Mouse (Mus musculus) MEL (cell line): Measurements from ENCODE around the gene Slc16a13. TPM values are rescaled to one million over a fixed set of nuclear protein-coding genes. Genes with fewer than 3 reads are reported as not detected.
A peak's percentile ranks its signal among the peaks of the same experiment; 100 is the strongest.

Experiments
- DNase-seq: peaks from one replicate; pipeline ENCODE4 v3.0.0; 2011; ENCODE audit warnings: low read depth, low spot score
- H3K27ac ChIP-seq: 2 replicates; pipeline ENCODE4 v1.5.1; 2012; ENCODE audit warnings: low read depth, mild to moderate bottlenecking, control low read depth, low read length, moderate library complexity; ENCODE audit not compliant: control insufficient read depth
- H3K27me3 ChIP-seq, 2 experiments: fragments of 150-350 bp in 1 of 2; sonication (generic) in 1 of 2; 2 replicates each; pipeline ENCODE4 v1.6.1; 2012; ENCODE audit warnings: low read length in 2 of 2, mild to moderate bottlenecking in 2 of 2, improper control_type of control experiment in 1 of 2, moderate library complexity in 1 of 2; ENCODE audit not compliant: insufficient read depth in 2 of 2, control insufficient read depth in 1 of 2
- H3K36me3 ChIP-seq, 2 experiments: 2 replicates each; pipeline ENCODE4 v1.6.1; 2012 to 2014; ENCODE audit warnings: low read length in 2 of 2, improper control_type of control experiment in 1 of 2, inconsistent platforms in 1 of 2, mild to moderate bottlenecking in 1 of 2; ENCODE audit not compliant: insufficient read depth in 2 of 2, control insufficient read depth in 1 of 2
- H3K4me1 ChIP-seq, 2 experiments: fragments of 150-350 bp in 1 of 2; sonication (generic) in 1 of 2; 2 replicates each; pipeline ENCODE4 v1.6.1; 2012; ENCODE audit warnings: low read length in 2 of 2, improper control_type of control experiment in 1 of 2, mild to moderate bottlenecking in 1 of 2; ENCODE audit not compliant: insufficient read depth in 2 of 2, control insufficient read depth in 1 of 2
- H3K4me3 ChIP-seq, 2 experiments: fragments of 150-350 bp in 1 of 2; sonication (generic) in 1 of 2; 2 replicates each; pipeline ENCODE4 v1.5.1; 2012; ENCODE audit warnings: low read depth in 2 of 2, low read length in 2 of 2, mild to moderate bottlenecking in 2 of 2, moderate library complexity in 2 of 2, control low read depth in 1 of 2, improper control_type of control experiment in 1 of 2; ENCODE audit not compliant: control insufficient read depth in 1 of 2, insufficient read depth in 1 of 2
- H3K79me2 ChIP-seq: 2 replicates; pipeline ENCODE4 v1.6.1; 2012; ENCODE audit warnings: mild to moderate bottlenecking, low read length, moderate library complexity; ENCODE audit not compliant: control insufficient read depth, poor library complexity, insufficient read depth
- H3K9ac ChIP-seq: 2 replicates; pipeline ENCODE4 v1.6.1; 2012; ENCODE audit warnings: low read depth, mild to moderate bottlenecking, control low read depth, low read length, moderate library complexity; ENCODE audit not compliant: control insufficient read depth, poor library complexity, severe bottlenecking
- H3K9me3 ChIP-seq: fragments of 150-350 bp; sonication (generic); replicated peaks from 2 replicates; pipeline ENCODE4 v1.6.1; 2012; ENCODE audit warnings: mild to moderate bottlenecking, low read length, improper control_type of control experiment, moderate library complexity; ENCODE audit not compliant: insufficient read depth
- BHLHE40 ChIP-seq: IDR thresholded peaks from 2 replicates; pipeline ENCODE4 v1.6.1; 2012; ENCODE audit warnings: low read depth, mild to moderate bottlenecking, inconsistent platforms, low read length, improper control_type of control experiment, borderline replicate concordance
- CHD1 ChIP-seq: IDR thresholded peaks from 2 replicates; pipeline ENCODE4 v1.6.1; 2012; ENCODE audit warnings: low read depth, mild to moderate bottlenecking, inconsistent platforms, low read length, improper control_type of control experiment
- CHD2 ChIP-seq: IDR thresholded peaks from 2 replicates; pipeline ENCODE4 v1.6.1; 2011; ENCODE audit warnings: low read length, improper control_type of control experiment
- CTCF ChIP-seq, 3 experiments: IDR thresholded peaks in 2 of 3; conservative IDR thresholded peaks in 1 of 3; 2 replicates each; pipeline ENCODE4 v1.5.1; 2011 to 2012; ENCODE audit warnings: low read length in 3 of 3, low read depth in 2 of 3, mild to moderate bottlenecking in 2 of 3, improper control_type of control experiment in 1 of 3, inconsistent platforms in 1 of 3, mixed read lengths in 1 of 3, moderate library complexity in 1 of 3; ENCODE audit not compliant: control insufficient read depth in 1 of 3, insufficient read depth in 1 of 3, poor library complexity in 1 of 3, severe bottlenecking in 1 of 3
- E2F4 ChIP-seq: IDR thresholded peaks from 2 replicates; pipeline ENCODE4 v1.6.1; 2011; ENCODE audit warnings: low read depth, low read length, improper control_type of control experiment, borderline replicate concordance
- ELF1 ChIP-seq: IDR thresholded peaks from 2 replicates; pipeline ENCODE4 v1.6.1; 2014; ENCODE audit warnings: low read depth, mild to moderate bottlenecking, inconsistent platforms, low read length, improper control_type of control experiment, moderate library complexity
- EP300 ChIP-seq, 2 experiments: IDR thresholded peaks; 2 replicates each; pipeline ENCODE4 v1.6.1; 2011; ENCODE audit warnings: improper control_type of control experiment in 2 of 2, low read length in 2 of 2, low read depth in 1 of 2, mild to moderate bottlenecking in 1 of 2
- ETS1 ChIP-seq: IDR thresholded peaks from 2 replicates; pipeline ENCODE4 v1.6.1; 2012; ENCODE audit warnings: low read depth, mild to moderate bottlenecking, inconsistent platforms, low read length, improper control_type of control experiment, moderate library complexity
- GABPA ChIP-seq: IDR thresholded peaks from 2 replicates; pipeline ENCODE4 v1.6.1; 2012; ENCODE audit warnings: low read depth, mild to moderate bottlenecking, inconsistent platforms, low read length, improper control_type of control experiment, moderate library complexity
- GATA1 ChIP-seq: IDR thresholded peaks from 2 replicates; pipeline ENCODE4 v1.6.1; 2011; ENCODE audit warnings: low read depth, low read length, improper control_type of control experiment
- HCFC1 ChIP-seq: IDR thresholded peaks from 2 replicates; pipeline ENCODE4 v1.6.1; 2012; ENCODE audit warnings: low read depth, mild to moderate bottlenecking, inconsistent platforms, low read length, improper control_type of control experiment, moderate library complexity
- JUND ChIP-seq: IDR thresholded peaks from 2 replicates; pipeline ENCODE4 v1.6.1; 2011; ENCODE audit warnings: low read depth, mild to moderate bottlenecking, improper control_type of control experiment, low read length
- KAT2A ChIP-seq: conservative IDR thresholded peaks from 2 replicates; pipeline ENCODE4 v1.6.1; 2012; ENCODE audit warnings: low read depth, low read length, improper control_type of control experiment, inconsistent platforms
- MAFK ChIP-seq: IDR thresholded peaks from 2 replicates; pipeline ENCODE4 v1.6.1; 2011; ENCODE audit warnings: low read depth, mild to moderate bottlenecking, low read length, improper control_type of control experiment, borderline replicate concordance
- MAX ChIP-seq: IDR thresholded peaks from 2 replicates; pipeline ENCODE4 v1.6.1; 2011; ENCODE audit warnings: low read length, improper control_type of control experiment
- MAZ ChIP-seq: IDR thresholded peaks from 2 replicates; pipeline ENCODE4 v1.6.1; 2012; ENCODE audit warnings: low read depth, mild to moderate bottlenecking, inconsistent platforms, low read length, improper control_type of control experiment
- MEF2A ChIP-seq: IDR thresholded peaks from 2 replicates; pipeline ENCODE4 v1.6.1; 2014; ENCODE audit warnings: low read depth, mild to moderate bottlenecking, inconsistent platforms, low read length, improper control_type of control experiment; ENCODE audit not compliant: poor library complexity, insufficient replicate concordance, severe bottlenecking; ENCODE audit errors: extremely low read depth
- MXI1 ChIP-seq: IDR thresholded peaks from 2 replicates; pipeline ENCODE4 v1.6.1; 2011; ENCODE audit warnings: mild to moderate bottlenecking, low read depth, low read length, improper control_type of control experiment
- MYB ChIP-seq: IDR thresholded peaks from 2 replicates; pipeline ENCODE4 v1.6.1; 2011; ENCODE audit warnings: mild to moderate bottlenecking, low read depth, low read length, improper control_type of control experiment
- MYC ChIP-seq: IDR thresholded peaks from 2 replicates; pipeline ENCODE4 v1.6.1; 2011; ENCODE audit warnings: low read depth, mild to moderate bottlenecking, low read length, improper control_type of control experiment, moderate library complexity
- NELFE ChIP-seq: IDR thresholded peaks from 2 replicates; pipeline ENCODE4 v1.6.1; 2011; ENCODE audit warnings: low read depth, low read length, improper control_type of control experiment
- POLR2A ChIP-seq, 2 experiments: IDR thresholded peaks; 2 replicates each; pipeline ENCODE4 v1.6.1; 2011 to 2012; ENCODE audit warnings: low read length in 2 of 2, mild to moderate bottlenecking in 2 of 2, control low read depth in 1 of 2, improper control_type of control experiment in 1 of 2, low read depth in 1 of 2, moderate library complexity in 1 of 2; ENCODE audit not compliant: control insufficient read depth in 1 of 2, insufficient read depth in 1 of 2, poor library complexity in 1 of 2
- POLR2AphosphoS2 ChIP-seq: IDR thresholded peaks from 2 replicates; pipeline ENCODE4 v1.6.1; 2011; ENCODE audit warnings: low read length, improper control_type of control experiment
- POLR2AphosphoS5 ChIP-seq: IDR thresholded peaks from 2 replicates; pipeline ENCODE4 v1.6.1; 2012; ENCODE audit warnings: low read depth, borderline replicate concordance, mild to moderate bottlenecking, inconsistent platforms, low read length, moderate library complexity, mixed read lengths
- SIN3A ChIP-seq: IDR thresholded peaks from 2 replicates; pipeline ENCODE4 v1.6.1; 2012; ENCODE audit warnings: low read length, improper control_type of control experiment, inconsistent platforms
- SMC3 ChIP-seq: IDR thresholded peaks from 2 replicates; pipeline ENCODE4 v1.6.1; 2011; ENCODE audit warnings: low read depth, low read length, improper control_type of control experiment
- TAL1 ChIP-seq: IDR thresholded peaks from 2 replicates; pipeline ENCODE4 v1.6.1; 2012; ENCODE audit warnings: mild to moderate bottlenecking, inconsistent platforms, low read length, moderate library complexity, mixed read lengths
- TBP ChIP-seq: IDR thresholded peaks from 2 replicates; pipeline ENCODE4 v1.8.0; 2011; ENCODE audit warnings: low read depth, low read length, improper control_type of control experiment
- TCF12 ChIP-seq: IDR thresholded peaks from 2 replicates; pipeline ENCODE4 v1.6.1; 2014; ENCODE audit warnings: low read depth, mild to moderate bottlenecking, inconsistent platforms, low read length, improper control_type of control experiment, moderate library complexity
- USF1 ChIP-seq: IDR thresholded peaks from 2 replicates; pipeline ENCODE4 v1.6.1; 2014; ENCODE audit warnings: low read depth, mild to moderate bottlenecking, inconsistent platforms, low read length, improper control_type of control experiment, moderate library complexity
- USF2 ChIP-seq, 2 experiments: IDR thresholded peaks; 2 replicates each; pipeline ENCODE4 v1.6.1; 2011 to 2012; ENCODE audit warnings: improper control_type of control experiment in 2 of 2, low read length in 2 of 2, borderline replicate concordance in 1 of 2, inconsistent platforms in 1 of 2, low read depth in 1 of 2, mild to moderate bottlenecking in 1 of 2; ENCODE audit not compliant: insufficient read depth in 1 of 2
- ZC3H11A ChIP-seq: IDR thresholded peaks from 2 replicates; pipeline ENCODE4 v1.6.1; 2012; ENCODE audit warnings: low read depth, mild to moderate bottlenecking, inconsistent platforms, low read length, improper control_type of control experiment
- ZKSCAN1 ChIP-seq: IDR thresholded peaks from 2 replicates; pipeline ENCODE4 v1.6.1; 2012; ENCODE audit warnings: low read depth, mild to moderate bottlenecking, inconsistent platforms, low read length, improper control_type of control experiment, moderate library complexity
- ZMIZ1 ChIP-seq: IDR thresholded peaks from 2 replicates; pipeline ENCODE4 v1.6.1; 2012; ENCODE audit warnings: low read depth, mild to moderate bottlenecking, inconsistent platforms, low read length, improper control_type of control experiment, moderate library complexity
- ZNF384 ChIP-seq: IDR thresholded peaks from 2 replicates; pipeline ENCODE4 v1.6.1; 2012; ENCODE audit warnings: low read depth, mild to moderate bottlenecking, inconsistent platforms, low read length, improper control_type of control experiment
- polyA plus RNA-seq, 2 experiments: library from polyadenylated mRNA; stranded (reverse) in 1 of 2; unstranded in 1 of 2; fragments of >175 nt in 1 of 2; fragments of >200 nt in 1 of 2; gene quantifications; 2 replicates each; pipeline versions ENCODE4 v1.2.1 to v1.2.4; 2012; ENCODE audit warnings: low replicate concordance in 2 of 2, low read depth in 1 of 2; ENCODE audit not compliant: insufficient read length in 2 of 2, insufficient read depth in 1 of 2, missing spikeins in 1 of 2
- total RNA-seq: library from RNA; depleted of rRNA; stranded (reverse); fragments of 300-350 nt; gene quantifications from 2 replicates; pipeline ENCODE4 v1.2.3, GENCODE M21; 2012

The Slc16a13 gene
- total and polyA plus RNA-seq, 3 experiments, result 4.2 to 7.9 TPM; not detected in 1

GRCm38 (mm10) chr11:70237457-70238167, 16.7 kb upstream of the Slc16a13 start, which contains the start of gene 0610010K14Rik:
0610010K14Rik (minus strand) TSS chr11:70237914.
- H3K9ac ChIP-seq, result peak within 1 kb of the TSS; percentile 87
- no peaks in the 10 kb centered on the region for H3K9me3 ChIP-seq
- peak; percentile 99 for DNase-seq
- H3K27ac ChIP-seq, result peak within 1 kb of the TSS; percentile 93
- peaks cover 17% of the 10 kb centered on the region for H3K79me2 ChIP-seq
- H3K27me3 ChIP-seq, result no peaks in the 10 kb centered on the region
- peak within 1 kb of the TSS; percentile 87 to 92 for H3K4me3 ChIP-seq
- peaks cover 0 to 7% of the 10 kb centered on the region in 2 experiments; a peak in 3 of 4 replicates for H3K4me1 ChIP-seq
- H3K36me3 ChIP-seq, result peaks cover 0 to 6% of the 10 kb centered on the region in 2 experiments; a peak in 1 of 4 replicates
- peak in 2 of 3 experiments; percentile 62 to 73; a peak in 4 of 6 replicates for TF ChIP-seq CTCF (IDR thresholded peaks at IDR 0.05 in 2 of 3, conservative IDR thresholded peaks at IDR 0.05 in 1 of 3; ENCODE audit: control insufficient read depth in 1 of 3, insufficient read depth in 1 of 3, low read depth in 2 of 3, low read length in 3 of 3, poor library complexity in 1 of 3, severe bottlenecking in 1 of 3)
- peak; percentile 89 for TF ChIP-seq NELFE
- TF ChIP-seq TAL1, result no peak
- no peak for TF ChIP-seq JUND
- peak; percentile 66; the same call in 1 of the 2 replicates for TF ChIP-seq MYC
- TF ChIP-seq ZMIZ1, result peak; percentile 63; the same call in 1 of the 2 replicates
- peak; percentile 73; the same call in 1 of the 2 replicates for TF ChIP-seq ETS1
- no peak for TF ChIP-seq ZC3H11A
- TF ChIP-seq ZNF384, result no peak
- peak; percentile 92 to 94 for TF ChIP-seq POLR2A (IDR thresholded peaks at IDR 0.05; ENCODE audit: control insufficient read depth in 1 of 2, insufficient read depth in 1 of 2, low read depth in 1 of 2, low read length in 2 of 2, poor library complexity in 1 of 2)
- peak; percentile 98 for TF ChIP-seq TBP
- peak; percentile 96 for TF ChIP-seq TCF12
- no peak; the same call in 1 of the 2 replicates for TF ChIP-seq MYB
- no peak for TF ChIP-seq MAFK
- TF ChIP-seq KAT2A, result peak; percentile 76; the same call in 1 of the 2 replicates
- peak; percentile 68 for TF ChIP-seq MXI1
- peak; percentile 72 for TF ChIP-seq SIN3A
- peak; percentile 87 for TF ChIP-seq HCFC1
- no peak for TF ChIP-seq CHD2
- peak; percentile 72; the same call in 1 of the 2 replicates for TF ChIP-seq ELF1
- no peak for TF ChIP-seq GABPA
- no peak for TF ChIP-seq BHLHE40
- TF ChIP-seq E2F4, result no peak; the same call in 1 of the 2 replicates
- TF ChIP-seq SMC3, result 0 out of 2 replicates have a peak, but pooled peaks have one; percentile 10
- TF ChIP-seq POLR2AphosphoS5, result no peak
- no peak for TF ChIP-seq CHD1
- 0 out of 4 replicates have a peak, but pooled peaks of 1 of the 2 experiments have one; percentile 17 for TF ChIP-seq EP300 (IDR thresholded peaks at IDR 0.05; ENCODE audit: low read depth in 1 of 2, low read length in 2 of 2)
- no peak for TF ChIP-seq USF2 (IDR thresholded peaks at IDR 0.05; ENCODE audit: borderline replicate concordance in 1 of 2, insufficient read depth in 1 of 2, low read depth in 1 of 2, low read length in 2 of 2)
- TF ChIP-seq POLR2AphosphoS2, result peak; percentile 98
- TF ChIP-seq USF1, result peak; percentile 60; the same call in 1 of the 2 replicates
- peak; percentile 81 for TF ChIP-seq MAX
- TF ChIP-seq MAZ, result peak; percentile 59
- no peak for TF ChIP-seq ZKSCAN1
- TF ChIP-seq GATA1, result no peak
- TF ChIP-seq MEF2A, result peak; percentile 21; the same call in 1 of the 2 replicates
